Mouse (Mus musculus) erythroblast, adult 5-6 weeks (primary cell): Measurements from ENCODE around the gene Senp2. TPM values are rescaled to one million over a fixed set of nuclear protein-coding genes. Genes with fewer than 3 reads are reported as not detected.

ENCODE experiments used
- ATAC-seq: replicated peaks from 2 replicates; pipeline ENCODE4 v1.8.0; 2016; ENCODE audit warnings: moderate number of reproducible peaks, mild to moderate bottlenecking, moderate TSS enrichment, inconsistent platforms; ENCODE audit not compliant: poor library complexity, low FRiP score, severe bottlenecking
- total RNA-seq, 2 experiments: library from RNA; stranded (forward) in 1 of 2; stranded (reverse) in 1 of 2; fragments of 150-400 nt in 1 of 2; fragments of 200-764, 138-1000 nt in 1 of 2; gene quantifications; 2 replicates each; pipeline versions ENCODE4 v1.2.3 to v1.2.4; 2015 to 2017; ENCODE audit warnings: low replicate concordance in 2 of 2

Gene Senp2
- total RNA-seq, 2 experiments from 2014 or later = 28.4 to 41.4 TPM

- no peak for ATAC-seq
Measured at GRCm38 (mm10) chr16:22080125-22080710, 70.9 kb downstream of the Senp2 start.

GRCm38 (mm10) chr16:22085411-22085810, 76.1 kb downstream of the Senp2 start:
- no peak for ATAC-seq

GRCm38 (mm10) chr16:22091255-22091783, 82.0 kb downstream of the Senp2 start:
- no peak for ATAC-seq

- no peak for ATAC-seq
Measured at GRCm38 (mm10) chr16:22095751-22096150, 86.5 kb downstream of the Senp2 start.

- no peak for ATAC-seq
Measured at GRCm38 (mm10) chr16:22097659-22098058, 88.4 kb downstream of the Senp2 start.

Other genes starting within 250 kb of the Senp2 start
- 1.3 TPM in 1 of 2 replicates, not detected in the other for gene Ehhadh, start 221.7 kb upstream of the Senp2 start, total RNA-seq (2015; ENCODE audit: low replicate concordance)
- gene Ehhadh, start 221.7 kb upstream of the Senp2 start, total RNA-seq (2017; ENCODE audit: low replicate concordance) = 0.94 and 2.9 TPM in 2 replicates
- not detected in 2 replicates for gene Map3k13, start 215.1 kb upstream of the Senp2 start, total RNA-seq (2015; ENCODE audit: low replicate concordance)
- 0.14 TPM in 1 of 2 replicates, not detected in the other for gene Map3k13, start 215.1 kb upstream of the Senp2 start, total RNA-seq (2017; ENCODE audit: low replicate concordance)
- gene Tmem41a, start 61.9 kb upstream of the Senp2 start, total RNA-seq (2015; ENCODE audit: low replicate concordance) = 3.6 and 5.0 TPM in 2 replicates
- 0.77 and 2.0 TPM in 2 replicates for gene Tmem41a, start 61.9 kb upstream of the Senp2 start, total RNA-seq (2017; ENCODE audit: low replicate concordance)
- not detected in 2 replicates for gene Liph, start 13.8 kb upstream of the Senp2 start, total RNA-seq (2015; ENCODE audit: low replicate concordance)
- gene Liph, start 13.8 kb upstream of the Senp2 start, total RNA-seq (2017; ENCODE audit: low replicate concordance) = 2.6 TPM in 1 of 2 replicates, not detected in the other
- gene Igf2bp2, start 153.8 kb downstream of the Senp2 start, total RNA-seq (2015; ENCODE audit: low replicate concordance) = 0.19 and 0.84 TPM in 2 replicates
- 0.09 and 0.42 TPM in 2 replicates for gene Igf2bp2, start 153.8 kb downstream of the Senp2 start, total RNA-seq (2017; ENCODE audit: low replicate concordance)